Mouse (Mus musculus) testis, adult 2 months (tissue): Measurements from ENCODE around the gene Slc6a13.

Experiments
- CTCF ChIP-seq: fragments of 200-500 bp; IDR thresholded peaks from 2 replicates; pipeline ENCODE4 v1.5.1; 2012; ENCODE audit warnings: low read depth, mild to moderate bottlenecking, inconsistent platforms, low read length, moderate library complexity; ENCODE audit not compliant: control insufficient read depth, insufficient read depth, insufficient replicate concordance
- POLR2A ChIP-seq: fragments of 200-500 bp; IDR thresholded peaks from 2 replicates; pipeline ENCODE4 v1.6.1; 2012; ENCODE audit warnings: low read depth, mild to moderate bottlenecking, inconsistent platforms, low read length, moderate library complexity; ENCODE audit not compliant: control insufficient read depth

- TF ChIP-seq CTCF (no peak), POLR2A (no peak)
Observed at GRCm38 (mm10) chr6:121310984-121311383, 11.0 kb downstream of the Slc6a13 start.
